Mouse (Mus musculus) kidney, embryonic 16.5 days (tissue): Measurements from ENCODE around the gene Col25a1. TPM values are rescaled to one million over a fixed set of nuclear protein-coding genes. Genes with fewer than 3 reads are reported as not detected.
A peak's percentile ranks its signal among the peaks of the same experiment; 100 is the strongest.

Source experiments
- ATAC-seq: fragments of 200-750 bp; cut with Nextera tagmentation; 2 replicates; pipeline ENCODE4 v1.8.0; 2017; ENCODE audit warnings: moderate TSS enrichment; ENCODE audit not compliant: low FRiP score, low TSS enrichment
- H3K27ac ChIP-seq: fragments of 300-500 bp; sonication (generic); 2 replicates; pipeline ENCODE4 v1.5.1; 2014; ENCODE audit warnings: low read length
- H3K27me3 ChIP-seq: fragments of 300-500 bp; sonication (generic); 2 replicates; pipeline ENCODE4 v1.6.1; 2014; ENCODE audit warnings: low read length, control low read depth, mixed read lengths; ENCODE audit not compliant: insufficient read depth
- H3K36me3 ChIP-seq: fragments of 300-500 bp; sonication (generic); 2 replicates; pipeline ENCODE4 v1.6.1; 2014; ENCODE audit warnings: low read length, control low read depth, mixed read lengths; ENCODE audit not compliant: insufficient read depth
- H3K4me1 ChIP-seq: fragments of 300-500 bp; sonication (generic); 2 replicates; pipeline ENCODE4 v1.6.1; 2014; ENCODE audit warnings: low read length, control low read depth, mixed read lengths; ENCODE audit not compliant: insufficient read depth
- H3K4me2 ChIP-seq: fragments of 300-500 bp; sonication (generic); replicated peaks from 2 replicates; pipeline ENCODE4 v1.6.1; 2014; ENCODE audit warnings: low read depth, low read length
- H3K4me3 ChIP-seq: fragments of 300-500 bp; sonication (generic); 2 replicates; pipeline ENCODE4 v1.5.1; 2014; ENCODE audit warnings: mild to moderate bottlenecking, low read length
- H3K9ac ChIP-seq: fragments of 300-500 bp; sonication (generic); replicated peaks from 2 replicates; pipeline ENCODE4 v1.6.1; 2014; ENCODE audit warnings: low read length
- H3K9me3 ChIP-seq: fragments of 300-500 bp; sonication (generic); 2 replicates; pipeline ENCODE4 v1.6.1; 2016; ENCODE audit warnings: low read length, control low read depth
- WGBS: fragments of 180-500 bp; shearing (Covaris S2); extraction: QIAGEN DNeasy Blood & Tissue Kit; methylation state at CpG from one replicate; pipeline ENCODE4 v1.1.7; 2014; 5-methylcytosine and 5-hydroxymethylcytosine counted together
- polyA plus RNA-seq: library from polyadenylated mRNA; unstranded; fragments of >200 nt; fragmentation: Nextera tagmentation; extraction: Ambion mirVana; gene quantifications from 2 replicates; pipeline ENCODE4 v1.2.1, GENCODE M21; 2015

Gene Col25a1
- polyA plus RNA-seq, 1 experiment from 2014 or later = 4.2 TPM

- no peak overlapping the region for H3K9ac ChIP-seq
- peak overlapping the region; percentile 28; the same call in 1 of the 2 replicates for H3K27ac ChIP-seq
- H3K4me3 ChIP-seq = no peak overlapping the region
- H3K9me3 ChIP-seq = no peaks in the 10 kb centered on the region
- no peak for ATAC-seq
- H3K4me1 ChIP-seq = peaks cover 12% of the 10 kb centered on the region; the same call in 1 of the 2 replicates
- no peak overlapping the region for H3K4me2 ChIP-seq
- no peaks in the 10 kb centered on the region for H3K27me3 ChIP-seq
- WGBS = 64% methylated on average over 5 of the region's 5 CpGs
- no peaks in the 10 kb centered on the region for H3K36me3 ChIP-seq
Observed at GRCm38 (mm10) chr3:130370167-130370566, 238.9 kb downstream of the Col25a1 start.

- no peaks in the 10 kb centered on the region for H3K36me3 ChIP-seq
- no peak overlapping the region for H3K4me3 ChIP-seq
- no peak overlapping the region for H3K4me2 ChIP-seq
- WGBS = 51% methylated on average over 7 of the region's 7 CpGs
- no peak overlapping the region for H3K9ac ChIP-seq
- no peak for ATAC-seq
- H3K27me3 ChIP-seq = no peaks in the 10 kb centered on the region
- peaks cover 6% of the 10 kb centered on the region; the same call in 1 of the 2 replicates for H3K4me1 ChIP-seq
- no peaks in the 10 kb centered on the region for H3K9me3 ChIP-seq
- H3K27ac ChIP-seq = no peak overlapping the region
Observed at GRCm38 (mm10) chr3:130373145-130373544, 241.8 kb downstream of the Col25a1 start.

GRCm38 (mm10) chr3:130374620-130375341 is 243.5 kb downstream of the Col25a1 start:
- Histone ChIP-seq H3K27ac (no peak overlapping the region), H3K9me3 (no peaks in the 10 kb centered on the region), H3K36me3 (no peaks in the 10 kb centered on the region), H3K4me2 (no peak overlapping the region), H3K4me3 (no peak overlapping the region), H3K4me1 (0 out of 2 replicates have a peak, but pooled peaks cover 2% of the 10 kb centered on the region), H3K27me3 (no peaks in the 10 kb centered on the region), H3K9ac (no peak overlapping the region)
- WGBS = 71% methylated on average over 3 of the region's 3 CpGs
- ATAC-seq = no peak

GRCm38 (mm10) chr3:130377786-130378185 is 246.5 kb downstream of the Col25a1 start:
- Histone ChIP-seq H3K36me3 (no peaks in the 10 kb centered on the region), H3K9me3 (no peaks in the 10 kb centered on the region), H3K4me2 (no peak overlapping the region), H3K4me3 (no peak overlapping the region), H3K27me3 (no peaks in the 10 kb centered on the region), H3K4me1 (no peaks in the 10 kb centered on the region), H3K9ac (no peak overlapping the region), H3K27ac (no peak overlapping the region)
- WGBS = 88% methylated on average over 5 of the region's 5 CpGs
- ATAC-seq = no peak

- H3K27ac ChIP-seq = no peak overlapping the region
- H3K4me1 ChIP-seq = no peaks in the 10 kb centered on the region
- H3K27me3 ChIP-seq = no peaks in the 10 kb centered on the region
- H3K4me3 ChIP-seq = no peak overlapping the region
- no peaks in the 10 kb centered on the region for H3K9me3 ChIP-seq
- WGBS = 73% methylated on average over 9 of the region's 9 CpGs
- H3K4me2 ChIP-seq = no peak overlapping the region
- no peak overlapping the region for H3K9ac ChIP-seq
- no peak for ATAC-seq
- H3K36me3 ChIP-seq = no peaks in the 10 kb centered on the region
Observed at GRCm38 (mm10) chr3:130378626-130379025, 247.3 kb downstream of the Col25a1 start.

- Histone ChIP-seq H3K4me1 (no peaks in the 10 kb centered on the region), H3K27ac (no peak overlapping the region), H3K9ac (no peak overlapping the region), H3K4me2 (no peak overlapping the region), H3K27me3 (no peaks in the 10 kb centered on the region), H3K4me3 (no peak overlapping the region), H3K36me3 (no peaks in the 10 kb centered on the region), H3K9me3 (no peaks in the 10 kb centered on the region)
- ATAC-seq = no peak
- 91% methylated on average over 5 of the region's 5 CpGs for WGBS
Observed at GRCm38 (mm10) chr3:130380299-130380845, 249.1 kb downstream of the Col25a1 start.

GRCm38 (mm10) chr3:130381691-130382090 is 250.4 kb downstream of the Col25a1 start:
- Histone ChIP-seq H3K9me3 (no peaks in the 10 kb centered on the region), H3K36me3 (no peaks in the 10 kb centered on the region), H3K27me3 (no peaks in the 10 kb centered on the region), H3K4me2 (no peak overlapping the region), H3K4me3 (no peak overlapping the region), H3K27ac (no peak overlapping the region), H3K4me1 (no peaks in the 10 kb centered on the region), H3K9ac (no peak overlapping the region)
- no peak for ATAC-seq
- 91% methylated on average over 5 of the region's 5 CpGs for WGBS

GRCm38 (mm10) chr3:130385856-130386255 is 254.6 kb downstream of the Col25a1 start:
- Histone ChIP-seq H3K4me2 (no peak overlapping the region), H3K4me1 (peaks cover 12% of the 10 kb centered on the region; the same call in 1 of the 2 replicates), H3K36me3 (no peaks in the 10 kb centered on the region), H3K4me3 (no peak overlapping the region), H3K9ac (no peak overlapping the region), H3K27ac (no peak overlapping the region), H3K27me3 (no peaks in the 10 kb centered on the region), H3K9me3 (no peaks in the 10 kb centered on the region)
- WGBS = 32% methylated on average over 4 of the region's 4 CpGs
- ATAC-seq = no peak; the same call in 1 of the 2 replicates

- H3K27ac ChIP-seq = no peak overlapping the region
- H3K36me3 ChIP-seq = no peaks in the 10 kb centered on the region
- H3K4me2 ChIP-seq = no peak overlapping the region
- no peak for ATAC-seq
- H3K4me1 ChIP-seq = peaks cover 12% of the 10 kb centered on the region; the same call in 1 of the 2 replicates
- H3K9me3 ChIP-seq = no peaks in the 10 kb centered on the region
- H3K9ac ChIP-seq = no peak overlapping the region
- H3K4me3 ChIP-seq = no peak overlapping the region
- WGBS = 84% methylated on average over 4 of the region's 4 CpGs
- no peaks in the 10 kb centered on the region for H3K27me3 ChIP-seq
Observed at GRCm38 (mm10) chr3:130387156-130387555, 255.9 kb downstream of the Col25a1 start.
